Mouse (Mus musculus) liver, adult 2 months (tissue): ENCODE results near the gene B4galnt2.

ENCODE experiments used
- CTCF ChIP-seq: fragments of 200-500 bp; IDR thresholded peaks from 2 replicates; pipeline ENCODE4 v1.5.1; 2011; ENCODE audit warnings: low read depth, low read length, control low read depth
- POLR2A ChIP-seq: fragments of 200-500 bp; IDR thresholded peaks from 2 replicates; pipeline ENCODE4 v1.6.1; 2011; ENCODE audit warnings: low read length, control low read depth; ENCODE audit not compliant: insufficient read depth; ENCODE audit errors: extremely low read depth

DNA sequence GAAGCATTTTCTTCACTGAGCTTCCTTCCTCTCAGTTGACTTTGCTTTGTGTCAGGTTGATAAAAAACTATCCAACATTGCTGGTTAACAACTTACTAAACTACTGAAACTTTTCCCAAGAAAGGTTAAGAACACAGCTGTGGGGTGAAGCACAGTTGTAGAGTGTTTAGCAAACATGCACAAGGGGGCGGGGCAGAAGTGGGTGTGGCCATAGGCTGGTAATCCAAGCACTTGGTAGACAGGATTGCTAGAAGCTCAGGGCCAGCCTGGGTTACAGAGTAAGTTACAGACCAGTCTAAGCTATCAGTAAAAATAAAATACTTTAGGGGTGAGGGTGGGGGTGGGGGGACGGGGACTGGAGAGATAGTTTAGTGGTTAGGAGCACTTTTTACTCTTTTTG, 10.4 kb downstream of the B4galnt2 start:
- no peak for TF ChIP-seq CTCF
- TF ChIP-seq POLR2A: no peak
